Mouse (Mus musculus) MEL (cell line): ENCODE data around the gene Gm28635. TPM values are rescaled to one million over a fixed set of nuclear protein-coding genes. Genes with fewer than 3 reads are reported as not detected.

Experiments used
- DNase-seq: peaks from one replicate; pipeline ENCODE4 v3.0.0; 2011; ENCODE audit warnings: low read depth, low spot score
- H3K27ac ChIP-seq: 2 replicates; pipeline ENCODE4 v1.5.1; 2012; ENCODE audit warnings: low read depth, mild to moderate bottlenecking, control low read depth, low read length, moderate library complexity; ENCODE audit not compliant: control insufficient read depth
- H3K27me3 ChIP-seq, 2 experiments: fragments of 150-350 bp in 1 of 2; sonication (generic) in 1 of 2; 2 replicates each; pipeline ENCODE4 v1.6.1; 2012; ENCODE audit warnings: low read length in 2 of 2, mild to moderate bottlenecking in 2 of 2, improper control_type of control experiment in 1 of 2, moderate library complexity in 1 of 2; ENCODE audit not compliant: insufficient read depth in 2 of 2, control insufficient read depth in 1 of 2
- H3K36me3 ChIP-seq, 2 experiments: 2 replicates each; pipeline ENCODE4 v1.6.1; 2012 to 2014; ENCODE audit warnings: low read length in 2 of 2, improper control_type of control experiment in 1 of 2, inconsistent platforms in 1 of 2, mild to moderate bottlenecking in 1 of 2; ENCODE audit not compliant: insufficient read depth in 2 of 2, control insufficient read depth in 1 of 2
- H3K4me1 ChIP-seq, 2 experiments: fragments of 150-350 bp in 1 of 2; sonication (generic) in 1 of 2; 2 replicates each; pipeline ENCODE4 v1.6.1; 2012; ENCODE audit warnings: low read length in 2 of 2, improper control_type of control experiment in 1 of 2, mild to moderate bottlenecking in 1 of 2; ENCODE audit not compliant: insufficient read depth in 2 of 2, control insufficient read depth in 1 of 2
- H3K4me3 ChIP-seq, 2 experiments: fragments of 150-350 bp in 1 of 2; sonication (generic) in 1 of 2; 2 replicates each; pipeline ENCODE4 v1.5.1; 2012; ENCODE audit warnings: low read depth in 2 of 2, low read length in 2 of 2, mild to moderate bottlenecking in 2 of 2, moderate library complexity in 2 of 2, control low read depth in 1 of 2, improper control_type of control experiment in 1 of 2; ENCODE audit not compliant: control insufficient read depth in 1 of 2, insufficient read depth in 1 of 2
- H3K79me2 ChIP-seq: 2 replicates; pipeline ENCODE4 v1.6.1; 2012; ENCODE audit warnings: mild to moderate bottlenecking, low read length, moderate library complexity; ENCODE audit not compliant: control insufficient read depth, poor library complexity, insufficient read depth
- H3K9ac ChIP-seq: 2 replicates; pipeline ENCODE4 v1.6.1; 2012; ENCODE audit warnings: low read depth, mild to moderate bottlenecking, control low read depth, low read length, moderate library complexity; ENCODE audit not compliant: control insufficient read depth, poor library complexity, severe bottlenecking
- H3K9me3 ChIP-seq: fragments of 150-350 bp; sonication (generic); replicated peaks from 2 replicates; pipeline ENCODE4 v1.6.1; 2012; ENCODE audit warnings: mild to moderate bottlenecking, low read length, improper control_type of control experiment, moderate library complexity; ENCODE audit not compliant: insufficient read depth
- BHLHE40 ChIP-seq: IDR thresholded peaks from 2 replicates; pipeline ENCODE4 v1.6.1; 2012; ENCODE audit warnings: low read depth, mild to moderate bottlenecking, inconsistent platforms, low read length, improper control_type of control experiment, borderline replicate concordance
- EP300 ChIP-seq, 2 experiments: IDR thresholded peaks; 2 replicates each; pipeline ENCODE4 v1.6.1; 2011; ENCODE audit warnings: improper control_type of control experiment in 2 of 2, low read length in 2 of 2, low read depth in 1 of 2, mild to moderate bottlenecking in 1 of 2
- ETS1 ChIP-seq: IDR thresholded peaks from 2 replicates; pipeline ENCODE4 v1.6.1; 2012; ENCODE audit warnings: low read depth, mild to moderate bottlenecking, inconsistent platforms, low read length, improper control_type of control experiment, moderate library complexity
- GABPA ChIP-seq: IDR thresholded peaks from 2 replicates; pipeline ENCODE4 v1.6.1; 2012; ENCODE audit warnings: low read depth, mild to moderate bottlenecking, inconsistent platforms, low read length, improper control_type of control experiment, moderate library complexity
- GATA1 ChIP-seq: IDR thresholded peaks from 2 replicates; pipeline ENCODE4 v1.6.1; 2011; ENCODE audit warnings: low read depth, low read length, improper control_type of control experiment
- JUND ChIP-seq: IDR thresholded peaks from 2 replicates; pipeline ENCODE4 v1.6.1; 2011; ENCODE audit warnings: low read depth, mild to moderate bottlenecking, improper control_type of control experiment, low read length
- KAT2A ChIP-seq: conservative IDR thresholded peaks from 2 replicates; pipeline ENCODE4 v1.6.1; 2012; ENCODE audit warnings: low read depth, low read length, improper control_type of control experiment, inconsistent platforms
- MAFK ChIP-seq: IDR thresholded peaks from 2 replicates; pipeline ENCODE4 v1.6.1; 2011; ENCODE audit warnings: low read depth, mild to moderate bottlenecking, low read length, improper control_type of control experiment, borderline replicate concordance
- MAX ChIP-seq: IDR thresholded peaks from 2 replicates; pipeline ENCODE4 v1.6.1; 2011; ENCODE audit warnings: low read length, improper control_type of control experiment
- MEF2A ChIP-seq: IDR thresholded peaks from 2 replicates; pipeline ENCODE4 v1.6.1; 2014; ENCODE audit warnings: low read depth, mild to moderate bottlenecking, inconsistent platforms, low read length, improper control_type of control experiment; ENCODE audit not compliant: poor library complexity, insufficient replicate concordance, severe bottlenecking; ENCODE audit errors: extremely low read depth
- MXI1 ChIP-seq: IDR thresholded peaks from 2 replicates; pipeline ENCODE4 v1.6.1; 2011; ENCODE audit warnings: mild to moderate bottlenecking, low read depth, low read length, improper control_type of control experiment
- NELFE ChIP-seq: IDR thresholded peaks from 2 replicates; pipeline ENCODE4 v1.6.1; 2011; ENCODE audit warnings: low read depth, low read length, improper control_type of control experiment
- NRF1 ChIP-seq: IDR thresholded peaks from 2 replicates; pipeline ENCODE4 v1.6.1; 2014; ENCODE audit warnings: low read depth, mild to moderate bottlenecking, inconsistent platforms, low read length, improper control_type of control experiment, moderate library complexity; ENCODE audit not compliant: poor library complexity, insufficient read depth, severe bottlenecking
- POLR2AphosphoS2 ChIP-seq: IDR thresholded peaks from 2 replicates; pipeline ENCODE4 v1.6.1; 2011; ENCODE audit warnings: low read length, improper control_type of control experiment
- POLR2AphosphoS5 ChIP-seq: IDR thresholded peaks from 2 replicates; pipeline ENCODE4 v1.6.1; 2012; ENCODE audit warnings: low read depth, borderline replicate concordance, mild to moderate bottlenecking, inconsistent platforms, low read length, moderate library complexity, mixed read lengths
- RAD21 ChIP-seq: IDR thresholded peaks from 2 replicates; pipeline ENCODE4 v1.6.1; 2011; ENCODE audit warnings: mild to moderate bottlenecking, low read depth, low read length, improper control_type of control experiment
- RCOR1 ChIP-seq: IDR thresholded peaks from 2 replicates; pipeline ENCODE4 v1.6.1; 2012; ENCODE audit warnings: low read depth, mild to moderate bottlenecking, inconsistent platforms, low read length, improper control_type of control experiment
- SIN3A ChIP-seq: IDR thresholded peaks from 2 replicates; pipeline ENCODE4 v1.6.1; 2012; ENCODE audit warnings: low read length, improper control_type of control experiment, inconsistent platforms
- SMC3 ChIP-seq: IDR thresholded peaks from 2 replicates; pipeline ENCODE4 v1.6.1; 2011; ENCODE audit warnings: low read depth, low read length, improper control_type of control experiment
- TAL1 ChIP-seq: IDR thresholded peaks from 2 replicates; pipeline ENCODE4 v1.6.1; 2012; ENCODE audit warnings: mild to moderate bottlenecking, inconsistent platforms, low read length, moderate library complexity, mixed read lengths
- TBP ChIP-seq: IDR thresholded peaks from 2 replicates; pipeline ENCODE4 v1.8.0; 2011; ENCODE audit warnings: low read depth, low read length, improper control_type of control experiment
- TCF12 ChIP-seq: IDR thresholded peaks from 2 replicates; pipeline ENCODE4 v1.6.1; 2014; ENCODE audit warnings: low read depth, mild to moderate bottlenecking, inconsistent platforms, low read length, improper control_type of control experiment, moderate library complexity
- ZNF384 ChIP-seq: IDR thresholded peaks from 2 replicates; pipeline ENCODE4 v1.6.1; 2012; ENCODE audit warnings: low read depth, mild to moderate bottlenecking, inconsistent platforms, low read length, improper control_type of control experiment
- polyA plus RNA-seq, 2 experiments: library from polyadenylated mRNA; stranded (reverse) in 1 of 2; unstranded in 1 of 2; fragments of >175 nt in 1 of 2; fragments of >200 nt in 1 of 2; gene quantifications; 2 replicates each; pipeline versions ENCODE4 v1.2.1 to v1.2.4; 2012; ENCODE audit warnings: low replicate concordance in 2 of 2, low read depth in 1 of 2; ENCODE audit not compliant: insufficient read length in 2 of 2, insufficient read depth in 1 of 2, missing spikeins in 1 of 2
- total RNA-seq: library from RNA; depleted of rRNA; stranded (reverse); fragments of 300-350 nt; gene quantifications from 2 replicates; pipeline ENCODE4 v1.2.3, GENCODE M21; 2012

Gene Gm28635
- total and polyA plus RNA-seq, 3 experiments: 0.19 TPM; not detected in 2

DNA sequence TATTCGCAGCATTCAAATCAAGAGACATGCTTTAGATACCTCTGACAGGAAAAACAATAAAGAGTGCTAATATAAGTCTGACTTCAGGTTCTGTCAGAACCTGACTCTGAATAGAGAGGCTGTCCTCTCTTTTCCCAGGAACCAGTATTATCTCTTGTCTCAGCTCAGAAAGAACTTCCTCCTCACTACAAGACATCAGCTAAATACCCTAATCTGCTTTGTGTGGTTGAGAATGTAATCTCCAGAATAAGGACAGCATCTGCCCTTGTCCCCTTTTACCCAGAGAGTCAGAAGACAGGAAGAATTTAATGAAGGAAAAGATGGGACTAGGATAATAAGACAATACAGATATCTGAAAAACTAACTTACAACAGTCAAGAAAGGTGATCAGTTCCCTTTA lies 25.7 kb upstream of the Gm28635 start:
- Histone ChIP-seq H3K4me1 (peaks cover 13 to 19% of the 10 kb centered on the region in 2 experiments), H3K27me3 (no peaks in the 10 kb centered on the region), H3K36me3 (peaks cover 2 to 42% of the 10 kb centered on the region in 2 experiments; a peak in 3 of 4 replicates), H3K9me3 (no peaks in the 10 kb centered on the region), H3K9ac (no peak overlapping the region), H3K79me2 (peaks cover 23% of the 10 kb centered on the region), H3K4me3 (no peak overlapping the region), H3K27ac (peak overlapping the region; percentile 51; the same call in 1 of the 2 replicates)
- TF ChIP-seq ZNF384 (no peak), RCOR1 (peak; percentile 74; the same call in 1 of the 2 replicates), ETS1 (peak; percentile 61), NELFE (no peak), MXI1 (peak; percentile 57), GATA1 (peak; percentile 92), SMC3 (no peak), SIN3A (peak; percentile 79), TCF12 (peak; percentile 81), TAL1 (peak; percentile 77), TBP (no peak), EP300 (IDR thresholded peaks at IDR 0.05; ENCODE audit: low read depth in 1 of 2, low read length in 2 of 2) (peak; percentile 85 to 88), MAFK (no peak), KAT2A (no peak), GABPA (no peak)
- peak; percentile 73 for DNase-seq

DNA sequence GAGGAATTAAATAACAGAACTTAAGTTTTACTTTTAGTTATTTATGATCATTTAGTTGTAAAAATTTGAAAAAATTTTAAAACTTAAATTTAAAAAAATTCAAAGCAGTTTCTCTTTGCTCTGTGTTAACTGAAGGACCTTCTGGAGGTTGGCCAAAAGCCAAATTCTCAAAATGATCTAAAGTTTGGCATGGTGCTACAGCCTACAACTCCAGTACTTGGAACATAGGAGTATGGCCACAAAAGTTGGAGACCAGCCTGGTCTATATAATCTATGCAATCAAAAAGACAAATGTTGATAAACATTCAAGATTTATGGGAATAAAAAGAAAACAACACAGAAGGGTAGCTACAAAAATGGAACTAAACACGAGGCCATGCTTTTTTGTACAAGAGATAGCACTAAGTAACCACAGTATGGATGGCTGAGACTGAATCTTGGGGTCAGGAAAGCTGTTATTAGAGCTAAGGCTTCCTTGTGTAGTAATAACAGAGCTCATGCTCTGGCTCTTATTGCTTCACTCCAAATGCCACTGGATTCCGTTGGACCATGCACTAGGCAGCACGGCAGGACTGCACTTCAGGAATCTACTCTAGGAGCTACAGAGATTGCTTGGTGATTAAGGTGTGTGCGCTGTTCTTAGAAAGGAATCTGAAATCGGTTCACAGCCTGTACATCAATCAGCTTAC lies 17.3 kb upstream of the Gm28635 start:
- Histone ChIP-seq H3K9me3 (no peaks in the 10 kb centered on the region), H3K27ac (no peak overlapping the region), H3K27me3 (no peaks in the 10 kb centered on the region), H3K79me2 (no peaks in the 10 kb centered on the region), H3K4me3 (no peak overlapping the region), H3K36me3 (peaks cover 0 to 13% of the 10 kb centered on the region in 2 experiments; a peak in 2 of 4 replicates), H3K9ac (no peak overlapping the region), H3K4me1 (no peaks in the 10 kb centered on the region)
- no peak for DNase-seq
- TF ChIP-seq NRF1: no peak
- no peak for TF ChIP-seq MEF2A
- no peak for TF ChIP-seq POLR2AphosphoS2
- TF ChIP-seq JUND: no peak
- TF ChIP-seq GATA1: no peak
- no peak for TF ChIP-seq KAT2A
- no peak for TF ChIP-seq NELFE
- TF ChIP-seq POLR2AphosphoS5: no peak
- no peak for TF ChIP-seq BHLHE40
- no peak for TF ChIP-seq SIN3A
- no peak for TF ChIP-seq MAX
- no peak for TF ChIP-seq RAD21
